29 mouse cellular contexts compared by ENCODE assay signal in genomic region chr2:80724085-80724484, GRCm38 (mm10).
A peak's percentile ranks its signal among the peaks of the same experiment; 100 is the strongest.
DNase-seq lines count a peak whose midpoint lies in the region; ATAC-seq lines count a peak whose summit lies in the region.
"Had no signal": no experiment of that assay in that cellular context is flagged by ENCODE, and none has a peak within 500 bp of the region (broad histone marks: within the 10 kb centered on the region; RNA-seq: fewer than 3 reads in every experiment).

No protein-coding gene starts in this region.

- no peak overlapping the region for H3K27ac ChIP-seq in embryonic facial prominence, embryonic 14.5 days (replicated peaks; ENCODE audit: low read depth, low read length)
- no peak overlapping the region for H3K27ac ChIP-seq in embryonic facial prominence, embryonic 10.5 days (replicated peaks)
- H3K27ac ChIP-seq: hindbrain, embryonic 10.5 days; kidney, embryonic 15.5 days; liver, embryonic 14.5 days; lung, embryonic 15.5 days; midbrain, embryonic 15.5 days; stomach, embryonic 15.5 days had no signal

- H3K36me3 ChIP-seq in embryonic facial prominence, embryonic 14.5 days (ENCODE audit: control insufficient read depth, insufficient read depth, low read length): no peaks in the 10 kb centered on the region
- H3K36me3 ChIP-seq in embryonic facial prominence, embryonic 10.5 days (replicated peaks): no peaks in the 10 kb centered on the region
- H3K36me3 ChIP-seq: hindbrain, embryonic 10.5 days; kidney, embryonic 15.5 days; lung, embryonic 15.5 days; midbrain, embryonic 15.5 days; stomach, embryonic 15.5 days had no signal

- DNase-seq in embryonic facial prominence, embryonic 14.5 days (ENCODE audit: low spot score): peak; percentile 19
- DNase-seq in embryonic facial prominence, embryonic 10.5 days (ENCODE audit: low spot score): no peak
- no peak for DNase-seq in frontal cortex, postnatal 25 days (ENCODE audit: low spot score in 2 of 2)
- DNase-seq in layer of hippocampus, adult 9-11 months: peak; percentile 32
- DNase-seq in layer of hippocampus, adult 8-10 months (ENCODE audit: low spot score in 2 of 2): no peak
- DNase-seq in brain, adult 2 months (ENCODE audit: low read depth, low spot score): peak; percentile 53
- DNase-seq: adrenal gland, adult 2 months; adrenal gland, postnatal 36 days; cerebellum, adult 8-10 months; cerebellum, postnatal 25 days; gastrocnemius, postnatal 14 days; heart, postnatal 14 days; kidney, adult 18-20 months; kidney, postnatal 4 days; liver; lung, postnatal 4 days; right cerebral cortex, postnatal 25 days; thymus, postnatal 14 days had no signal

- H3K9me3 ChIP-seq in embryonic facial prominence, embryonic 14.5 days (ENCODE audit: control insufficient read depth, low read length): no peaks in the 10 kb centered on the region
- H3K9me3 ChIP-seq in embryonic facial prominence, embryonic 10.5 days: no peaks in the 10 kb centered on the region
- H3K9me3 ChIP-seq: hindbrain, embryonic 10.5 days; kidney, embryonic 15.5 days; lung, embryonic 15.5 days; megakaryocyte, embryonic 14.5 days; midbrain, embryonic 15.5 days; stomach, embryonic 15.5 days had no signal

- no peak overlapping the region for H3K4me2 ChIP-seq in embryonic facial prominence, embryonic 14.5 days (ENCODE audit: low read depth, low read length)
- H3K4me2 ChIP-seq: kidney, embryonic 15.5 days; lung, embryonic 15.5 days; midbrain, embryonic 15.5 days; stomach, embryonic 15.5 days had no signal

- WGBS in embryonic facial prominence, embryonic 14.5 days: 66% methylated on average over 5 of the region's 5 CpGs
- WGBS in embryonic facial prominence, embryonic 10.5 days: 87% methylated on average over 5 of the region's 5 CpGs

- H3K4me1 ChIP-seq in embryonic facial prominence, embryonic 14.5 days (ENCODE audit: control insufficient read depth, insufficient read depth, low read length): no peaks in the 10 kb centered on the region
- no peaks in the 10 kb centered on the region for H3K4me1 ChIP-seq in embryonic facial prominence, embryonic 10.5 days
- H3K4me1 ChIP-seq: hindbrain, embryonic 10.5 days; kidney, embryonic 15.5 days; lung, embryonic 15.5 days; megakaryocyte, embryonic 14.5 days; midbrain, embryonic 15.5 days; stomach, embryonic 15.5 days had no signal

- no peak overlapping the region for H3K9ac ChIP-seq in embryonic facial prominence, embryonic 14.5 days (ENCODE audit: low read depth, low read length)
- H3K9ac ChIP-seq: kidney, embryonic 15.5 days; liver, embryonic 14.5 days; lung, embryonic 15.5 days; midbrain, embryonic 15.5 days; stomach, embryonic 15.5 days had no signal

- no peak for ATAC-seq in embryonic facial prominence, embryonic 14.5 days (ENCODE audit: low read depth)
- ATAC-seq in frontal cortex, adult (ENCODE audit: low TSS enrichment): peak; percentile 34; the same call in 1 of the 2 replicates
- ATAC-seq: activated CD4-positive, CD25-positive, alpha-beta regulatory T cell, adult 4 months; hindbrain, embryonic 16.5 days; midbrain, embryonic 15.5 days had no signal

- no peaks in the 10 kb centered on the region for H3K27me3 ChIP-seq in embryonic facial prominence, embryonic 14.5 days (replicated peaks; ENCODE audit: control insufficient read depth, insufficient read depth, low read length)
- H3K27me3 ChIP-seq in embryonic facial prominence, embryonic 10.5 days (replicated peaks; ENCODE audit: low read depth, poor library complexity, severe bottlenecking): no peaks in the 10 kb centered on the region
- H3K27me3 ChIP-seq: CH12.LX; kidney, embryonic 15.5 days; lung, embryonic 15.5 days; megakaryocyte, embryonic 14.5 days; midbrain, embryonic 15.5 days; stomach, embryonic 15.5 days had no signal

- no peak overlapping the region for H3K4me3 ChIP-seq in embryonic facial prominence, embryonic 14.5 days (ENCODE audit: low read depth, low read length)
- H3K4me3 ChIP-seq in embryonic facial prominence, embryonic 10.5 days: no peak overlapping the region
- H3K4me3 ChIP-seq: hindbrain, embryonic 10.5 days; kidney, embryonic 15.5 days; lung, embryonic 15.5 days; megakaryocyte, embryonic 14.5 days; midbrain, embryonic 15.5 days; stomach, embryonic 15.5 days had no signal

Comparison
In these comparisons a context has a peak if more than half of its experiments do, and no peak if none do; other contexts are left out.
1. DNase-seq: peak in embryonic facial prominence, embryonic 14.5 days (single experiment), layer of hippocampus, adult 9-11 months (single experiment) and brain, adult 2 months (single experiment); none in embryonic facial prominence, embryonic 10.5 days (single experiment), frontal cortex, postnatal 25 days (0 of 2) and layer of hippocampus, adult 8-10 months (0 of 2).